Mouse (Mus musculus) limb, embryonic 10.5 days (tissue): Measurements from ENCODE around the gene Gm44579. TPM values are rescaled to one million over a fixed set of nuclear protein-coding genes. Genes with fewer than 3 reads are reported as not detected.

Experiments used
- DNase-seq: peaks from one replicate; pipeline ENCODE4 v3.0.0-alpha.2; 2017; ENCODE audit warnings: low spot score
- H3K27ac ChIP-seq: fragments of 300-500 bp; sonication (generic); 2 replicates; pipeline ENCODE4 v1.5.1; 2016; ENCODE audit warnings: mild to moderate bottlenecking
- H3K27me3 ChIP-seq: fragments of 300-500 bp; sonication (generic); 2 replicates; pipeline ENCODE4 v1.6.1; 2016; ENCODE audit warnings: low read depth, mild to moderate bottlenecking; ENCODE audit not compliant: poor library complexity, severe bottlenecking
- H3K36me3 ChIP-seq: fragments of 300-500 bp; sonication (generic); 2 replicates; pipeline ENCODE4 v1.6.1; 2016; ENCODE audit warnings: mild to moderate bottlenecking, moderate library complexity
- H3K4me1 ChIP-seq: fragments of 300-500 bp; sonication (generic); 2 replicates; pipeline ENCODE4 v1.6.1; 2016
- H3K4me3 ChIP-seq: fragments of 300-500 bp; sonication (generic); 2 replicates; pipeline ENCODE4 v1.5.1; 2016; ENCODE audit warnings: mild to moderate bottlenecking, moderate library complexity
- H3K9me3 ChIP-seq: fragments of 300-500 bp; sonication (generic); replicated peaks from 2 replicates; pipeline ENCODE4 v1.6.1; 2016; ENCODE audit warnings: mild to moderate bottlenecking
- WGBS: fragments of 180-500 bp; shearing (Covaris S2); methylation state at CpG from one replicate; pipeline ENCODE4 v1.1.7; 2016; 5-methylcytosine and 5-hydroxymethylcytosine counted together
- polyA plus RNA-seq: library from polyadenylated mRNA; unstranded; fragments of >200 nt; fragmentation: Nextera tagmentation; extraction: Ambion mirVana; gene quantifications from 2 replicates; pipeline ENCODE4 v1.2.1, GENCODE M21; 2016

Gm44579 gene
- polyA plus RNA-seq, 1 experiment from 2014 or later = not detected

DNA sequence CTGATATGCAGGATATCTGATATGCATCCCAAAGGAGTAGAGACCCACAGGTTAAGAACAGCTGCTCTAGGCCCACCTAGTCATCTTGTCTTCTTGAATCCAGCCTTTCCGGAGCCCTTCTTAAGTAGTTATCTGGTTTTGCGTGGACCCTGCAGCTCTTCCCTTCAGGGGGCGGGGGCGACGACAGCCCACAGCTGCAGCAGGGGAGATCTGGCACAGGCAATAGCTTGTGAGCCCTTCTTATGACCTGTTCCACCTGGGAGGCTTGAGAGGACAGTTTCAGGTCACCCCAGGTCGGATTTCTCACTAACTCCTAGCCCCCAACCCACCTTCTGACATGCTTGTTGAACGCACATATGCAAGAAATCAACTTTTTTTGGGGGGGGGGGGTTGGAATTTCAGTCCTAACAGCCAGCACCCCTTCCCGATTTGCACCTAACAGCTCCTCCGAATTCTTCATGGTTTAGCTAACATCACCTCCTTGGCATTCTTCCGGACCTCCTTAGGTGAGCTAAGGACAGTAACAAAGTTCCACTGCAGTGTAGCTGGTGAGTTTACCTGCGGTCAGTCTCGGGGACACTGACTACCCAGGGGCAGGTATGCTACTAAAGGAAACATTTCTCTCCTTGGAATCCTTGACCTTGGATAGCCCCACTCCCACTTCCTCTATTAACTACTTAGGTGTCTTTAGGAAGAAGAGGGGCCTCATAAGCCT is 38.8 kb downstream of the Gm44579 start:
- peaks cover 14% of the 10 kb centered on the region for H3K4me1 ChIP-seq
- H3K9me3 ChIP-seq = no peaks in the 10 kb centered on the region
- 68% methylated on average over 12 of the region's 12 CpGs for WGBS
- no peak for DNase-seq
- no peak overlapping the region; the same call in 1 of the 2 replicates for H3K4me3 ChIP-seq
- no peak overlapping the region for H3K27ac ChIP-seq
- peaks cover 16% of the 10 kb centered on the region for H3K27me3 ChIP-seq
- no peaks in the 10 kb centered on the region for H3K36me3 ChIP-seq

DNA sequence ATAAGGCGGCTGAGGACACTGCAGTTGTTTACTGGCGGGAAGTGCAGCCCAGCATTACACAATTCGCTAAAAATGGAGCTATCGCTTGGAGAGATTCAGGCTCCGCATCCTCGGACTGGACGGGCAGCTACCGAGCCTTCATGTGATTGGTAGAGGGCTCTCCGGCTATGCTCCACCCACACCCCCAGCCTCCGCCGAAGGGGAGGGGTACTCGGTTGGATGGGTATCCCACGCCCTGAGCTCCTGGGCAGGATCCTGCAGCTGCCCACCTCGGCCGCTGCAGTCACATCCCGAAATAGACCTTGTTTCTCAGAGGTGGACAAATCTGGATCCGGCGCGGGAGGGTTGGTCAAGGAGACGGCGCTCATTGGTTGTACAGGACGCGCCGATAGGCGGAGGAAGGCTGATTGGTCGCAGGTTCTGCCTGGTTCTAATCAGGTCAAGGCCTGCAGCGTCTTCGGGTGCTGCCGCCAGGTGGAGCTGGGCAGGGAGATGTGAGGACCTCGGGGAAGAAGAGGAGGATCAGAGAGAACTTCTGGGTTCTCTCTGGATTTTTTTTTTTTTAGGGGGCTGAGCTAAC is 39.6 kb downstream of the Gm44579 start:
- Histone ChIP-seq H3K9me3 (no peaks in the 10 kb centered on the region), H3K4me3 (peak overlapping the region; percentile 61), H3K27me3 (peaks cover 22% of the 10 kb centered on the region), H3K4me1 (peaks cover 14% of the 10 kb centered on the region), H3K27ac (peak overlapping the region; percentile 67), H3K36me3 (no peaks in the 10 kb centered on the region)
- WGBS = 1% methylated on average over 30 of the region's 30 CpGs
- DNase-seq = peak; percentile 94

- peaks cover 27% of the 10 kb centered on the region for H3K27me3 ChIP-seq
- DNase-seq = no peak
- no peaks in the 10 kb centered on the region for H3K9me3 ChIP-seq
- H3K27ac ChIP-seq = peak overlapping the region; percentile 67
- 6% methylated on average over 26 of the region's 26 CpGs for WGBS
- H3K4me1 ChIP-seq = peaks cover 14% of the 10 kb centered on the region
- no peaks in the 10 kb centered on the region for H3K36me3 ChIP-seq
- peak overlapping the region; percentile 61 for H3K4me3 ChIP-seq
Measured at GRCm38 (mm10) chr15:98180567-98181131, 40.1 kb downstream of the Gm44579 start.

DNA sequence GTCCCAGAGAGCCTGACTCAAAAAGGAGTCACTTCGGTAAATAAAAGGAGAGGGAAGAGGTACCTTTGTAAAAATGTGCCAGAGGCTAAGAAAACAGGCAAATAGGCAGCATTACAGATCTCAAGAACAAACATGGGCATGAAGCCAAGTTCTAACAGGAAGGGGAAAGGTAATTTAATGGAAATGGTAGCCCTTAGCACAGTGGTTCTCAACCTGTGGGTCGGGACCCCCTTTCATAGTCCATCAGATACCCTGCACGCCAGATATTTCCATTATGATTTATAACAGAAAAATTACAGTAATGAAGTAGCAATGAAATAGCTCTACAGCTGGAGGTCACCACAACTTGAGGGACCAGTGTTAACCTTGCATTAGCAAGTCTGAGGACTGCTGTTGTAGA is 43.5 kb downstream of the Gm44579 start:
- Histone ChIP-seq H3K27me3 (peaks cover 52% of the 10 kb centered on the region), H3K4me3 (no peak overlapping the region), H3K36me3 (no peaks in the 10 kb centered on the region), H3K9me3 (no peaks in the 10 kb centered on the region), H3K4me1 (peaks cover 14% of the 10 kb centered on the region), H3K27ac (no peak overlapping the region)
- DNase-seq = no peak
- WGBS = 77% methylated on average over 3 of the region's 3 CpGs

GRCm38 (mm10) chr15:98173821-98174220 is 47.0 kb downstream of the Gm44579 start:
- Histone ChIP-seq H3K4me1 (0 out of 2 replicates have a peak, but pooled peaks cover under 1% of the 10 kb centered on the region), H3K9me3 (no peaks in the 10 kb centered on the region), H3K27me3 (peaks cover 72% of the 10 kb centered on the region), H3K4me3 (no peak overlapping the region), H3K27ac (no peak overlapping the region), H3K36me3 (no peaks in the 10 kb centered on the region)
- 47% methylated on average over 8 of the region's 8 CpGs for WGBS
- DNase-seq = no peak

- Histone ChIP-seq H3K27ac (no peak overlapping the region), H3K36me3 (no peaks in the 10 kb centered on the region), H3K27me3 (peaks cover 87% of the 10 kb centered on the region), H3K4me1 (peaks cover 13% of the 10 kb centered on the region), H3K9me3 (no peaks in the 10 kb centered on the region), H3K4me3 (no peak overlapping the region)
- 79% methylated on average over 5 of the region's 5 CpGs for WGBS
- DNase-seq = no peak
Measured at GRCm38 (mm10) chr15:98172113-98172512, 48.7 kb downstream of the Gm44579 start.

- 73% methylated on average over 9 of the region's 9 CpGs for WGBS
- H3K4me1 ChIP-seq = peaks cover 19% of the 10 kb centered on the region
- no peak overlapping the region for H3K4me3 ChIP-seq
- peaks cover 91% of the 10 kb centered on the region for H3K27me3 ChIP-seq
- H3K36me3 ChIP-seq = no peaks in the 10 kb centered on the region
- no peak for DNase-seq
- no peak overlapping the region for H3K27ac ChIP-seq
- no peaks in the 10 kb centered on the region for H3K9me3 ChIP-seq
Measured at GRCm38 (mm10) chr15:98170917-98171316, 49.9 kb downstream of the Gm44579 start.

- H3K27ac ChIP-seq = no peak overlapping the region
- peaks cover 91% of the 10 kb centered on the region for H3K27me3 ChIP-seq
- DNase-seq = no peak
- peaks cover 19% of the 10 kb centered on the region for H3K4me1 ChIP-seq
- H3K4me3 ChIP-seq = no peak overlapping the region
- no peaks in the 10 kb centered on the region for H3K9me3 ChIP-seq
- H3K36me3 ChIP-seq = no peaks in the 10 kb centered on the region
- WGBS = 47% methylated on average over 7 of the region's 7 CpGs
Measured at GRCm38 (mm10) chr15:98170365-98170764, 50.4 kb downstream of the Gm44579 start.

- Histone ChIP-seq H3K27ac (no peak overlapping the region), H3K4me1 (peaks cover 19% of the 10 kb centered on the region), H3K36me3 (no peaks in the 10 kb centered on the region), H3K9me3 (no peaks in the 10 kb centered on the region), H3K27me3 (peaks cover 90% of the 10 kb centered on the region), H3K4me3 (peak overlapping the region; percentile 62)
- DNase-seq = peak; percentile 43
- WGBS = 4% methylated on average over 19 of the region's 19 CpGs
Measured at GRCm38 (mm10) chr15:98168622-98169004, 52.2 kb downstream of the Gm44579 start.

- DNase-seq = peak; percentile 87
- peak overlapping the region; percentile 62 for H3K4me3 ChIP-seq
- 1% methylated on average over 69 of the region's 69 CpGs for WGBS
- H3K27ac ChIP-seq = peak overlapping the region; percentile 64
- H3K27me3 ChIP-seq = peaks cover 84% of the 10 kb centered on the region
- H3K36me3 ChIP-seq = no peaks in the 10 kb centered on the region
- H3K9me3 ChIP-seq = no peaks in the 10 kb centered on the region
- H3K4me1 ChIP-seq = peaks cover 19% of the 10 kb centered on the region
Measured at GRCm38 (mm10) chr15:98167645-98168621, 52.8 kb downstream of the Gm44579 start.

GRCm38 (mm10) chr15:98166963-98167644 is 53.7 kb downstream of the Gm44579 start, which contains the start of gene Ccdc184:
Gene Ccdc184 (plus strand): TSS chr15:98167158.
- WGBS = 5% methylated on average over 17 of the region's 18 CpGs
- Histone ChIP-seq H3K4me3 (peak within 1 kb of the TSS; percentile 62), H3K27ac (peak within 1 kb of the TSS; percentile 64), H3K27me3 (peaks cover 75% of the 10 kb centered on the region), H3K36me3 (no peaks in the 10 kb centered on the region), H3K4me1 (peaks cover 19% of the 10 kb centered on the region), H3K9me3 (no peaks in the 10 kb centered on the region)
- no peak for DNase-seq

GRCm38 (mm10) chr15:98165525-98165924 is 55.3 kb downstream of the Gm44579 start, which contains the start of gene Asb8:
Gene Asb8 (minus strand): TSS chr15:98165625.
- WGBS = 82% methylated on average over 5 of the region's 5 CpGs
- Histone ChIP-seq H3K4me3 (no peak within 1 kb of the TSS), H3K9me3 (no peaks in the 10 kb centered on the region), H3K27me3 (peaks cover 60% of the 10 kb centered on the region), H3K36me3 (no peaks in the 10 kb centered on the region), H3K27ac (no peak within 1 kb of the TSS), H3K4me1 (peaks cover 19% of the 10 kb centered on the region)
- DNase-seq = no peak
